Mouse (Mus musculus): ENCODE results near the gene Vpreb3. TPM values are rescaled to one million over a fixed set of nuclear protein-coding genes. Genes with fewer than 3 reads are reported as not detected.
A peak's percentile ranks its signal among the peaks of the same experiment; 100 is the strongest.
"Not testable (repeated sequence)": the region's sequence is repeated elsewhere in the genome, so short reads cannot be mapped to it uniquely, and the experiment has no call there.

Vpreb3 gene
- total RNA-seq, 1 experiment from 2014 or later = 5.0 TPM

DNA sequence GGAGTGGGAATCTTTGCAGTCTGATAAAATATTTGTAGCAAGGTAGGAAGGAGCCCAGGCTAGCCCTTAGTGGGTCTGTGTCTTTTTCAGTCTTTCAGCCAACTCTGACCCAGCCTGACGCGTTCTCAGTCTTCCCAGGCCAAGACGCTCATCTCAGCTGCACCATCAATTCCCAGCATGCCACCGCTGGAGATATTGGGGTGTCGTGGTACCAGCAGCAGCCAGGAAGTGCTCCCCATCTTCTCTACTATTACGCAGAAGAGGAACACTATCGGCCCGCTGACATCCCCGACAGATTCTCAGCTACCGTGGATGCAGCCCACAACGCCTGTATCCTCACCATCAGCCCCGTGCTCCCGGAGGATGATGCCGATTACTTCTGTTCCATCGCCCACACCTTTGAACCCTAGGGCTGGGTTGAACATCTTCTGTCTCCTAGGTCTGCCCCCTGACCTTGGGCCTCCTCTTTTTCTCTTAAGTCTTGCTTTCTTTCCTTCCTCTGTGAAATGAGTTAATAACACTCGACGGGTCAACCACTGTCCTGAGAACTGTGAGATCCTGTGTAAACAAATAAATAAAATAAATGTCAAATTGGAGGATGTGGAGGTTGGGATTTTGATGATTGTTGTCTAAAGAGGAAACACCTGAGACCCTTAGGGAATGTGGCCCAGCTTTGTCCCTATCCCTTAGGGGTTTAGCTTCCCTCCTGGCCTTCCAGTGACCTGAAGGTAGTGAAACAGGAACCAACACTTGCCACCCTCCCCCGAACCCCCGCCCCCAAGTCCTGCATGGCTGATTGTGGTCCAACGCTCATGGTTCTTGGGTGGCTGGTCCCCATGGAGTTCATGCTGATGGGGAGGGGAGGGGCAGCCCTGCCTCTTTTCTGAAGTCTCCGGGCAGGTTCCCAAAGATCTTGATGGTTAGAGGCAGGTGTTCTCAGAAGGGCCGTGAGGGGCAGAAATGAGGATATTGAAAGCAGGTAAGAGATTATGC lies 6.5 kb downstream of the Vpreb3 start:
- ATAC-seq (replicated peaks; ENCODE audit: insufficient number of reproducible peaks, low FRiP score, low TSS enrichment, poor library complexity, severe bottlenecking) = no peak

DNA sequence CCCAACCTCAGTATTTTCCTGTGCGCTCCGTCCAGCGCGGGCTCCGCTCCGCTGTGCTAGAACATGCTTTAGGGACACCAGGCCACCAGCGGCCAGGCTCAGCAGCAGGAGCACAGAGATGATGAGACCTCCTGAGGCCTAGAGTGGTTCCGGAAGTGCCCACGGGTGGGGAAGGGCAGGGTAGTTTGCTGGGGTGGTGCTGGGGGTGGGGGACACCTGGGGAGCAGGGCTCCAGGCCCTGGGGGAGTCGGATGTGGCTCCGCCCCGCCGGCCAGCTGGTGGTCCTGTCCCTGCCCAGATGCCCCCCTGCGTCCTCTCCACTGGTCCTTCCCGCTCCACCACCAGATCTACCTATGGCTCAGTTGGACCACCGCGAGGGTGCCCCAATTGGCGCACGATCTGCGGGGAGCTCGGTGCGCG lies 7.9 kb downstream of the Vpreb3 start:
- no peak for ATAC-seq (replicated peaks; ENCODE audit: insufficient number of reproducible peaks, low FRiP score, low TSS enrichment, poor library complexity, severe bottlenecking)

DNA sequence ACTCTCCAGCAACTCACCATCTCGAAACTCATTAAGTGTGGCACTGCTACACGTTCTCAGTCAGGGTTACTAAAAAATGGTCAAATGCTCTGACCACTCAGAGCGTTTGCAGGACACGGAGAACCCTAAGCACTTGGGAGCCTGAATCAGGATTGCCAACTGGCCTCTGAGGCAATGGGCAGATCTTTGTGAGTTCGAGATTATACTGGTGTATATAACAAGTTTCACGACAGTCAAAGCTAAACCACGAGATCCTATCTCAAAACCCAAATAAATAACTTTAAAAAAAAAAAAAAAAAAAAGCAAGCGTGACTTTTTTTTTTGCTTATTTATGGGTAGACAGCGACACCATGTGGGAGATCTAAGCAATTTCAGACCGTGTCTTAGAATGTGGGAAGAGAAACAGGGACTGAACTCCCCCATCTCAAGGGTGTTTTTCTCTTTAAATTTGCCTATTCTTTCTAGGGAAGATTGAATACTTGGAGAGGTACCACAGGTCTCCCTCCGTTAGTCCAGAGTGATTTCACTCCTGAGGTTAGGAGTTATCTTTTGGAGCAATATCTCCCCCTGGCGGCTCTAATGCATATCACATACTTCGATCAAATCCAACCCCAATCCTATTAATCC lies 8.7 kb downstream of the Vpreb3 start:
- peak; percentile 52; the same call in 1 of the 2 replicates for ATAC-seq (replicated peaks; ENCODE audit: insufficient number of reproducible peaks, low FRiP score, low TSS enrichment, poor library complexity, severe bottlenecking)

DNA sequence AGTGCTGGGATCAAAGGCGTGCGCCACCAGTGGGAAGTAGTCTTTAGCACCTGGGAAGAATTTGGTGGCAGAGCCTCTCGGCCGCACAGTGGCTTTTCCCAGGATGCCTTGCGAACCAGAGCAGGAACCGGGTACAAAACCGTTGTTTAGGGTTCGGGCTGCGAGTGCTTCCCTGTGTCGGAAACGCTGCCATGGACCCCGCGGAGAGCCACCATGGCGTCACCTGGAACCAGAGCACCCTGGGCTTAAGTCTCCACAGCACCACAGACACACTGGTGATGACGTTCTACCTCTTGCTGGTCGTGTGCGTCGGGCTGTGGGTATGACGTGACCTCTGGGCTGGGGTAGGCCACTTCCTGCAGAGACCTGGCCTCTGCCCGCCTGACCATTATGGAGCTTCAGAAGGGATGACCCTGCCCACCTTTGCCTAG lies 11.5 kb downstream of the Vpreb3 start, which contains the start of gene Gm5134:
Gene Gm5134, plus strand, starts transcription at position 134 of the 431 bp plus-strand sequence.
- peak; percentile 41; the same call in 1 of the 2 replicates for ATAC-seq (replicated peaks; ENCODE audit: insufficient number of reproducible peaks, low FRiP score, low TSS enrichment, poor library complexity, severe bottlenecking)

DNA sequence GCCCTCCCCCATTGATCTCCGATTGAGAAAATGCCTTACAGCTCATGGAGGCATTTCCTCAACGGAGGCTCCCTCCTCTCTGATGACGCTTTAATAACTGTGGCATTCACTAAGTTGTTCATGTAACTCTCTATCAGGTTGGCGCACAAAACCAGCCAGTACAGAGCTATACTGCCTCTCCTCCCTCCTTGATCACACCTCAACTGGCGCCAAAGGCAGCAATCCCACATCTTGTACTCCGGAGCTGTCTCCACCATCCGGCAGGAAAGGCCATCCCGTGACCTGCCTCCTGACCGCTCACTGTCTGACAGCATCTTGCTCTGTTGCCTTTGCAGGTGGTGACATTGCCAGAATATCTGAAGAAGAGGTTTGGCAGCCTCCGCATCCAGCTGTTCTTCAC lies 31.0 kb downstream of the Vpreb3 start:
- ATAC-seq (replicated peaks; ENCODE audit: insufficient number of reproducible peaks, low FRiP score, low TSS enrichment, poor library complexity, severe bottlenecking) = no peak

DNA sequence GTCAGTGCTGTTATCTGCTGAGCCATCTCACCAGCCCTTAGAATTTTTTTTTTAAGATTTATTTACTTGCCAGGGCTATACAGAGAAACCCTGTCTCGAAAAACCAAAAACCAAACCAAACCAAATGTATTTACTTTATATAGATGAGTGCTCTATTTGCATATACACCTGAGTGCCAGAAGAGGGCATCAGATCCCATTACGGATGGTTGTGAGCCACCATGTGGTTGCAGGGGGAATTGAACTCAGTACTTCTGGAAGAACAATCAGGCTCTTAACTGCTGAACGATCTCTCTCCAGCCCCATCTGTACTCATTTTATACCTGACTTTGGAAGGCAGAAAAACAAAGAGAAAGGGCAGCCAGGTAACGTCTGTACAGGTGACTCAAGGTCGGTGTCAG lies 32.4 kb downstream of the Vpreb3 start:
- no peak for ATAC-seq (replicated peaks; ENCODE audit: insufficient number of reproducible peaks, low FRiP score, low TSS enrichment, poor library complexity, severe bottlenecking)

DNA sequence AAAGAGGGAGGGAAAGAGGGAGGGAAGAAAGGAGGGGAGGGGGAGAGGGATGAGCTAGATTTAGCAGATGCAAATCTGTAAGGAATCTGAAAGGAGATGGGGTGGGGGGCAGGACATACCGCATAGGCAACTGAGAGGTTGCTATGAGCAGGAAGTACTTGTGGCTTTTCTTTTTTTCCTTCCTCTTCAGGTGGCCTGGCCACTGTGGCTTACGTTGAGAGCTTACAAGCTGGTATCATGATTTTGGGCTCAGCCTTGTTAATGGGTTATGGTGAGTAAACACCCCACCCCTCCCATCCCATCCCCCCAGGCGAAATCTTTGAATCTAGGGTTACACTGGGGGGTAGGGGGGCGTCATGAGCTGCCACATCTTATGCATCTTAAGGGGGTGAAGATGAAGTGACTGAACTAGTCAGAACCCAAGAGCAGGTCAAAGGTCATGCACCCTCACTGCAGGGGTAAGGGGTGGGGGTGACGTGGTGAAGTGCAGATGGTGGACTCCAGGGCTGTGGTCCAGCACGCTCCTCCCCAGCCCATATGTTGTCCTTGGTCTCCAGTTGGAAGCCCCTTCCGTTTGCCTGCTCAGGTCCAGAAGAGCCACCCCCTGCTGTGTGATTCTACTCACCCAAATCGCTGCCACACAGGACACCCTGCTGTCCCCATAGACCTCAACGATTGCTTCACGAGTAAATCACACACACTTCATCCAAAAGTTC lies 35.4 kb downstream of the Vpreb3 start:
- no peak for ATAC-seq (replicated peaks; ENCODE audit: insufficient number of reproducible peaks, low FRiP score, low TSS enrichment, poor library complexity, severe bottlenecking)

DNA sequence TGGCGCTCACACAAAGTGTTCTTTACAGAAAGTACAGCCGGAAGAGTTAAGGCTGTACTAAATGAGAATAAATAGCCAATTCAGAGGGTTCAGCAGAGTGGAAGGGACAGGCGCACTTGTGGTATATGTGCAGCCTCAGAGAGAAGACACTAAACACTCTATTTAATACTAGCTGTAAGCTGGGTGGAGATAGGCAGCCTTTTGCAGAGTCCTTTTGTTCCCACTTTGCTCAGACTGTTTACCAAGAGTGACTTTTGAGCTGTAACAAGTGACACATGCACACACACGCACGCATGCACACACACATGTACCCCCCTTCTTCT lies 35.9 kb downstream of the Vpreb3 start:
- no peak for ATAC-seq (replicated peaks; ENCODE audit: insufficient number of reproducible peaks, low FRiP score, low TSS enrichment, poor library complexity, severe bottlenecking)

DNA sequence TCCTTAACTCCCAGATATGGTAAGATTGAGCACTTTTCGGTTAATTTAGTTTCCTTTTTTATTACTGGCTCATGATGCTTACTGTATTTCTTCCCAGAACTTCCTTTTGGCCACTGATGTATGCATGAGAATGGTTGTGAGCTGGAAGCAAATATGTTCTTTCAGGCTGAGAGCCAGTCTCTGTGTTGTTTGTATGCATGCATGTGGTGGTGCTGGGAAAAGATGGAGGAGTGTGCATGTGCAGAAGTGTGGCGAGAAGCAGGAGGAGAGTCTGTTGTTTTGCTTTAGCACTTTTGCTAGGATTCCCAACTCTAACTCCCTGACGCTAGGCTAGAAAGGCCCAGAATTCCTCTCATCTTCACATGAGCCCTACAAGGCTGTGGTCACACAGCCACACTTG lies 36.6 kb downstream of the Vpreb3 start:
- ATAC-seq (replicated peaks; ENCODE audit: insufficient number of reproducible peaks, low FRiP score, low TSS enrichment, poor library complexity, severe bottlenecking) = no peak

DNA sequence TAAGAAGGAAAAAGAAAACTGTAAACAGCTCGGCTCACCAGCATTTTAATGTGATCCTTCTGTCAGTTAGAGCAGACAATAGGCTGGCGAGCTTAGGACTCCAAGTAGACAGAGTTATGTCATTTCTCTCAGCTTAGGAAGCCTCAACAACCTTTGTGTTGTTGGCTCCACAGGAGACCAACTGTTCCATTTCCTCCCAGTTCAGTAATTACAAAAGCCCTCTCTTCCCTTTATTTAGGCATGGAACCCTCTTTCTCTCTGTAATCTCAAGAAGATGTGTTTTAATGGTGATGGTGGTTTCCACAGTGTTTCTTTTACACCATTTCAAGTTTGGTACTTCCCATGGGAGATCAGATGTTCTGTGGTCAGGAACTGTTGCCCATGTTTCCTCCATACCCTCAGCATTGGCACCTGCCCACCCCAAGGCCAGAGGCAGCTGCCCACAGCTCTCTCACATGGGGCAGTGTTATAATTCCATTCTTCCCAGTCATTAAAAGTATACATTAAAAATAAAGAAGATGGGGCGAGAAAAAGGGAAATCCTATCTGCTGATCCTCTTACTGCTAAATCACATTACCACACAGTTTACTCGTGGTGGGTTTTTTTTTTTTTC lies 47.7 kb downstream of the Vpreb3 start:
- ATAC-seq (replicated peaks; ENCODE audit: insufficient number of reproducible peaks, low FRiP score, low TSS enrichment, poor library complexity, severe bottlenecking) = no peak

DNA sequence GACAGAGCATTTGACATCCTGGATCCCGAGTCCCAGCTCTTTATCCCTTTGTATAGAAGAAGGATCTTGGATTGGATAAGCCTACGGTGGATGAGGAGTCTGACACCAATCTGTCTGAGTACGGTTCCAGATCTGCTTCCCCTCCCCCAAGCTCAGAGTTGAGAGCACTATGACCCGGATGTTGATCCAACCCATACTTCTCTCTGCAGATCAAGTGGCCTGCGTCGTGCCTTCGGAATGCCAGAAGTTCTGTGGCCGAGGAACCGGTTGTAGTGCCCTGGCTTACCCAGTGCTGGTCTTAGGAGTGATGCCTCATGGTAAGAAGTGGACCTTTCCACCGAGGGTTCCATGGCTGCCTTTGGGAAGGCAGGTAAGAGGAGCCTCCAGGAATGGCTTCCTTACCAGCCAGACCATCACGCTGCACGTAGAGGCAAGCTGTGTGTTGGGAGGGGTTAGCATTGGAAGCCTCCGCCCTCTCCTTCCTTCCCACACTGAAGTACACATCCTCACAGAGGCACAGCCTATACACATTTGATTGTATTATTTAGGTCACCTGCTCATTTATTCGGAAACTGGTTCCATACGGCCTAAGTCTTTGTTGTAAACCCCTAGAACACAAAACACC lies 50.9 kb downstream of the Vpreb3 start:
- no peak for ATAC-seq (replicated peaks; ENCODE audit: insufficient number of reproducible peaks, low FRiP score, low TSS enrichment, poor library complexity, severe bottlenecking)

DNA sequence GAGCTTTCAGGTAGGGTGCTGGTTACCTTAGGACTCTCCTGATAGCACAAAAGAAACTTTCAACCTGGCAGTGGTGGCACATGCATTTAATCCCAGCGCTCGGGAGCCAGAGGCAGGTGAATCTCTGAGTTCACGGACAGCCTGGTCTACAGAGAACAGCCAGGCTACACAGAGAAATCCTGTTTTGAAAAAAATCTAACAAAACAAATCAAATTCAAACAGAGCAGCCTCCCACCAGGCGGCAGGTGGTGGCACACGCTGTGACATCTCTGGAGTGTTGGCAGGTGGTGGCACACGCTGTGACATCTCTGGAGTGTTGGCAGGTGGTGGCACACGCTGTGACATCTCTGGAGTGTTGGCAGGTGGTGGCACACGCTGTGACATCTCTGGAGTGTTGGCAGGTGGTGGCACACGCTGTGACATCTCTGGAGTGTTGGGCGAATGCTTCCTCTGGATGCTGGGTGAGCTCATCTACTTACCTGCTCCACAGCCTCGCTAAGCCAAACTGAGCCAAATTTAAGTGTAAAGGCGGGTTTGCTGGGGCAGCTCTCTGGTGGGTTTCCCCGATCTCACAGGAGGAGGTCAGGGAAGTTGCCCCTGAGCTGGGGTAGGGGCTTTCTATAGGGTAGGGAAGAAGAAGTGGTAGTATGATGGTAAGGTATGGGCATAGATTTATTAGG lies 51.8 kb downstream of the Vpreb3 start:
- not testable (repeated sequence) for ATAC-seq (replicated peaks; ENCODE audit: insufficient number of reproducible peaks, low FRiP score, low TSS enrichment, poor library complexity, severe bottlenecking)

DNA sequence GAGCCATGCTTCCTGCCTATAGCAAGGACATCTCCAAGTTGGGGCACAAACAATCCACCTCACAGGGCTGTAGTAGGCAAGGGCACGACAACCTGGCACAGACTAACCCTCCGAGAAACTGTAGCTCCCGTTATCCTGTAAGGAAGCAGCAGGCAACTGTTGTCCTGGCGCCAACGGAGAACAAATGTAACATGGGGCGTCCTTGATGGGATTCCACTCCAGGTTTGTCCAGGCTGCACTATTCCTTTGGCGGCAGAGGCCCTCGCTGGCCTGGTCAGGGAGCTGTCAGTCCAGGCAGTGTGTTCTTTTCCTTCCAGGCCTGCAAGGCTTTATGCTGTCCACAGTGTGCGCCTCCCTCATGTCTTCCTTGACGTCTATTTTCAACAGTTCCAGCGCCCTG lies 52.6 kb downstream of the Vpreb3 start:
- ATAC-seq (replicated peaks; ENCODE audit: insufficient number of reproducible peaks, low FRiP score, low TSS enrichment, poor library complexity, severe bottlenecking) = no peak

DNA sequence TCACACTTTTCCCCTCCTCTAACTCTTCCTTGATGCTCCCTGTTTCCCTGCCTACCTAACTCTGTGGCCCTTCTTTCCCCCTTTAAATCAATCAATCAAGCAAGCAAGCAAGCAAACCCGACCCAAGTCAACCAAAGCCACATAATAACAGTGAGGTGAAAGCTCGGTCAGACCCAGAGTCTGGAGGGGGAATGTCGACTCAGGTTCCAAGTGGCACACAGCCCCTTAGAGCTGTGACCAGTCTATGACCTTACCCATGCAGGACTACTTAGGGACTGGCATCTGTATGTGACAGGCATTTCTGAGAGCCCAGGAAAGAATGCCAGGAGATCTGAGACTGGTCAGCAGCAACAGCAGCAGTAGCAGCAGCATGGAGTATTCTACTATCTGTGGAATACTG lies 53.5 kb downstream of the Vpreb3 start:
- no peak for ATAC-seq (replicated peaks; ENCODE audit: insufficient number of reproducible peaks, low FRiP score, low TSS enrichment, poor library complexity, severe bottlenecking)

Measured in monocyte, adult 5-6 weeks (primary cell).